Mouse (Mus musculus) E14TG2a.4 (cell line): ENCODE data around the gene Hmgcll1.

Experiments used
- H3K27me3 ChIP-seq: 2 replicates; pipeline ENCODE4 v1.6.1; 2014; ENCODE audit warnings: low read length, control low read depth; ENCODE audit not compliant: insufficient read depth
- H3K36me3 ChIP-seq: 2 replicates; pipeline ENCODE4 v1.6.1; 2014; ENCODE audit warnings: low read length, control low read depth; ENCODE audit not compliant: insufficient read depth
- H3K4me1 ChIP-seq: replicated peaks from 2 replicates; pipeline ENCODE4 v1.6.1; 2014; ENCODE audit warnings: low read depth, low read length, control low read depth
- H3K4me3 ChIP-seq: replicated peaks from 2 replicates; pipeline ENCODE4 v1.5.1; 2014; ENCODE audit warnings: mild to moderate bottlenecking, low read length
- H3K9me3 ChIP-seq: 2 replicates; pipeline ENCODE4 v1.6.1; 2014; ENCODE audit warnings: low read length, control low read depth
- CTCF ChIP-seq: conservative IDR thresholded peaks from 2 replicates; pipeline ENCODE4 v1.5.1; 2014; ENCODE audit warnings: low read length
- NANOG ChIP-seq: IDR thresholded peaks from 2 replicates; pipeline ENCODE4 v1.6.1; 2014; ENCODE audit warnings: borderline replicate concordance, low read length, mixed read lengths
- POU5F1 ChIP-seq: IDR thresholded peaks from 2 replicates; pipeline ENCODE4 v1.6.1; 2014; ENCODE audit warnings: low read length, borderline replicate concordance

Gene Hmgcll1

DNA sequence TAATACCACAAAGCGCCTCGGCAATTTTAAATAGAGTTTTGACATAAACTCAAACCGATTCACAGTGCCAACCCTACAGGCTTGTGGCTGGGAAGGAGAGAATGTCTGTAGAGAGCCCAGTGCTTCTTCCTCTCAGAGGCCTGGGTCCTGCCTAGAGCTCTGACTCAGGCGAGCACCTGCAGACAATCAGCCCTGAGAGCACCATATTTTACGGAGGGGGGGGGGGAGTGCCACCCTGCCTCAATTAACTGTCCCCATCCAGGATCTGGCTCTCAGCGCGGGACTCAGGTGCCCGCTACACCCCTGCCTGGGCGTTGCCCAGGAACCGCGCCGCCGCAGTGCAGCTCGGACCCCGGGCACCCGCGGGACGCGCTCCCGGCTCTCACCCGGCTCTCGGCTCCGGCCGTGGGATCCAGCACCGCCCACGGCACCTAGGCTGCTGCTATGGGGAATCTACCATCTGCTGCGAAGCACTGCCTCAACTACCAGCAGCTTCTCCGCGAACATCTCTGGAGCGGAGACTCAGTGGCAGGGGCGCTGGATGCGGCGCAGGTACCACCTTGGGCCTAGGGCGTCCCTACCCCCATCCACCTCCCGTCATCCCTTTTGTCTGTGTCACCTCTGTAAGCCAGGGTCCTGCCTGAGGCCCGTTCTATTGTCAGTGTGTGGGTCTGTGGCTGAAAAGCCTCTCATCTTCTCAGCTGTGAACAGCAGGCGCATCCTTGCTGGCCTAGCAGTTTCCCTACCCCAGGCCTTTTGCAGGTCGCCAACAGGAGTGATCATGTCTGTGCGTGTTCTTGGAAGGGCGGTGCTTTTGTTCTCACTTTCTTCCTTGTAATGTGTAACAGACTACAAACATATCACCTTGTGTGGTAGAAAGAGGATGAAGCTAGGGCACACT, at the start of gene Hmgcll1:
Gene Hmgcll1 (plus strand): TSS at position 225 of the 901 bp plus-strand sequence.
- Histone ChIP-seq H3K27me3 (peaks cover 18% of the 10 kb centered on the region), H3K36me3 (no peaks in the 10 kb centered on the region), H3K9me3 (no peaks in the 10 kb centered on the region), H3K4me1 (peaks cover 7% of the 10 kb centered on the region; the same call in 1 of the 2 replicates), H3K4me3 (peak within 1 kb of the TSS; percentile 80)
- TF ChIP-seq NANOG: no peak

DNA sequence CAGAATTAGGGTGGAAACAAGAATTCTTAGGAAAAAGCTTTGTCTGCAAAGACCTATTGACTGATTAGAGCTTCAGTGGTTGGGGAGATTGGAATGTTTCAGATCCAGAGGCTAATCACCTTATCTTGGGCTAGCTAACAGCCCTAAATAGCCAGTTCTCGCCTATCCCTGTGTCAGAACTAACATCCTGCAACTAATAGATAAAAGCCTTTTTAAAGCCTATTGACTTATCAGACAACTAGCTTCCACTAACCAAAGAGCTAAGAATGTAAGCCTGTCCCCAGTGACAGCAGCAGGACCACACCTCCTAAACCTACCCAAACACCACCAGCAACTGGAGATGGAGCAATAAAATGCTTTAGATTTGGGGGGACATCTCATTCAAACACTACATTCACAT, 34.6 kb upstream of the Hmgcll1 start:
- H3K4me3 ChIP-seq: no peak overlapping the region
- H3K9me3 ChIP-seq: no peaks in the 10 kb centered on the region
- H3K27me3 ChIP-seq: no peaks in the 10 kb centered on the region
- no peaks in the 10 kb centered on the region for H3K4me1 ChIP-seq
- H3K36me3 ChIP-seq: no peaks in the 10 kb centered on the region
- TF ChIP-seq NANOG (no peak), POU5F1 (no peak), CTCF (no peak)

DNA sequence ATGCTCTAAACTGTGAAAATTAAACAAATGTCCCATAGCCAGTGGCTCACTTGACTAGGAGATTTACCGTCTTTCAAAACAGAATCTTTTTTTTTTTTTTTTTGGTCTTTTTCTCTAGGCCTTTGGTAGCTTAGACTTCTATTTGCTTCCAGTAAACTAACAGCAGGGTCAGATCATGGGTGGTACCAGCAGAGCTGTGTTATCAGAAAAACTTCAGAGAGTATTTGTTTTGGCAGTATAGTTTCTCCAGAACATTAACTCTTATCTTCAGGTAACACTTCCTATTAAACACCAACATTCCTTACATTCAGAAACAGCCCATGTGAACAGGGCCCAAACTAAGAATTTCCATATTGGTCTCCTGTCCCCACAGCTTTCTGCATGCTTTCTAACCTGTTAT, 33.5 kb upstream of the Hmgcll1 start:
- no peak overlapping the region for H3K4me3 ChIP-seq

DNA sequence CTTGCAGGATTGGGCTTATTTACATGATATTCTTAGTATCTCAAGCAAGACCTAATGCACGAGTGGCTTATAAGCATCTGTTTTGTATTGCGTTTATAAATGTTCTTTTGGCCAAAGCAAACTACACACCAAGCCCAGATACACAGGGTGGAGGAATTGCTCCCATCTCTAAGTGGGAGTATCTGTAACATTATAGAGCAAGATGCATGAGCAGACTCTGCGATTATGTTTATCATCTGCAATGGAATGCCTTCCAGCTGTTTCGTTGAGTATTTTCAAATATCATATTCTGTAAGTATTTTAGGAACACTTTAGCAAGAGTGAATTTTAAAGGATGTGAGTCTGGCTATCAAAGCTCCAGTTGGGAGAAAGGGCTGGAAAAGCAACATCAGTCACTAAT, 25.2 kb upstream of the Hmgcll1 start:
- Histone ChIP-seq H3K4me3 (no peak overlapping the region), H3K4me1 (no peaks in the 10 kb centered on the region), H3K9me3 (no peaks in the 10 kb centered on the region), H3K36me3 (no peaks in the 10 kb centered on the region), H3K27me3 (no peaks in the 10 kb centered on the region)
- TF ChIP-seq CTCF: no peak
- no peak for TF ChIP-seq POU5F1
- TF ChIP-seq NANOG: no peak

More for the DNA sequence above, 33.5 kb upstream of the Hmgcll1 start:
- Histone ChIP-seq H3K4me1 (no peaks in the 10 kb centered on the region), H3K36me3 (no peaks in the 10 kb centered on the region), H3K27me3 (no peaks in the 10 kb centered on the region), H3K9me3 (no peaks in the 10 kb centered on the region)
- TF ChIP-seq NANOG: no peak
- TF ChIP-seq CTCF: no peak
- TF ChIP-seq POU5F1: no peak

DNA sequence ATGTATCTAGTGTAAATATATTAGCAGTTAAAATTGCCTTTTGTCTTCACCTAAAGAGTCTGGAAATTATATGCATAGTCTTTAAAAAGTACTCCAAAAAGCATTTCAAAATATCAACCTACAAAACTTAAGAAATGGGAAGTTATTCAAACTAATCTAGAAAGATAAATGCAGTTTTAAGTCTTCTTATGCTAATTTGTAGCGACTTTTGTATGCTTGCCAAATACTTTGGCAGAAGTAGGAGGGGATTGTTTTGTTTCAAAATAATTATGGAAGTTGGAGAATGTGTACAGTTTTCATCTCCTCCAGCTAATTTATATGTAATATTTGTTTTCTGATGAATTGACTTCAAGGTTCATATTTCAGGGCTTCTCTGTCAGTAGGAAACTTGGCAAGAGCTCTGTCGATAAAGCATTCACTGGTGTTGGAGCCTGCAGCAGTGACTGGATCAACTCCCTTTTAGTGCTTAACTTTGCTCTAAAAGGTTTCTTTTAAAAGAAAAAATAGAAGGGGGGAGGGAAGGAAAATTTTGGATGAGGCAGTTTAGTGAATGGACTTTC, 15.8 kb upstream of the Hmgcll1 start:
- TF ChIP-seq POU5F1 (no peak), CTCF (no peak), NANOG (no peak)
- Histone ChIP-seq H3K4me3 (no peak overlapping the region), H3K36me3 (no peaks in the 10 kb centered on the region), H3K9me3 (no peaks in the 10 kb centered on the region), H3K4me1 (no peaks in the 10 kb centered on the region), H3K27me3 (no peaks in the 10 kb centered on the region)

DNA sequence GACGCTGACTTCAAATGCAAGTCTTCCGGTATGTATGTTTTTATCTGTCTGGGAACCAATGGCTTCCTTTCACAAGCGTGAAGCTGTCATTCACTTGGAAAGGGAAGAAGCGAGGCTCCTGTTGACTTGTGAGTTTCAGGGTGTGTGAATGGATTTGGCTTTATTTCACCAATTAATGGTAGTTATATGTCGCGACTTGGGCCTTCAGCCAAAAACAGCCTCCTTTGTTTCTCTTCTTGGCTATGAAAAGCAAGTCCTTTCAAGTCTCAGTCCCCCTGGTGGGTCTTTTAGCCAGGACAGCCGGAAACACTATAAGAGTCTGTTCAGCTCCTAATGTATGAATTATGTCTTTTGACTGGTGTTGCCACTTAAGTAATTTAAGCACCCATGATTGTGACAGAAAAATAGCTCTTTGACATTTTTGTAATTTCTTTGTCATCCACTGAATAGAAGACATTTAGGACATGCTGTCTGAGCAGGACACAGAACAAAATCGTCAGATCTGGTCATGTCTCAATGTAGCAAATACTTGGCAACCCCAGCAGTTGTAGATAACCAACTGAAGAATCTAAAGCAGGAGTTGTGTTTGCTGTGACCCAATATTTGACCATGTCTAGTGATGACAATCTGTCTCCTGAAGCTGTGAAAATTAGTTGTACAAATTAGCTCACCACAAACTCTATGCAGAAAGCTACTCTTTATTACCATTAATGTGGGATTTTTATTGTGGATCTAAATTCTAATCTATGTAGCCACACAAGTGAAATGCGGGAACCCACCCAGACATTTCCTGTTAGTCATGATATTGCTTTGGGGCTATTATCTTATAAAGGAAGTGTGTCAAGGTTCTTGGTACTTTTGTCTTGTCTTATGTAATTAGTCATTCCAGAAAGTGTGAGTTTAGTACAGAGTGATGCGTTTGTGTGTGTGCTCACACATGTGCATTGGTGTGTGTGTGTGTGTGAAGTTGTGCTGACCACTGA, 13.5 kb upstream of the Hmgcll1 start:
- no peaks in the 10 kb centered on the region for H3K36me3 ChIP-seq
- TF ChIP-seq POU5F1 (no peak), CTCF (no peak), NANOG (no peak)
- H3K27me3 ChIP-seq: no peaks in the 10 kb centered on the region
- no peaks in the 10 kb centered on the region for H3K9me3 ChIP-seq
- H3K4me3 ChIP-seq: no peak overlapping the region
- H3K4me1 ChIP-seq: no peaks in the 10 kb centered on the region

DNA sequence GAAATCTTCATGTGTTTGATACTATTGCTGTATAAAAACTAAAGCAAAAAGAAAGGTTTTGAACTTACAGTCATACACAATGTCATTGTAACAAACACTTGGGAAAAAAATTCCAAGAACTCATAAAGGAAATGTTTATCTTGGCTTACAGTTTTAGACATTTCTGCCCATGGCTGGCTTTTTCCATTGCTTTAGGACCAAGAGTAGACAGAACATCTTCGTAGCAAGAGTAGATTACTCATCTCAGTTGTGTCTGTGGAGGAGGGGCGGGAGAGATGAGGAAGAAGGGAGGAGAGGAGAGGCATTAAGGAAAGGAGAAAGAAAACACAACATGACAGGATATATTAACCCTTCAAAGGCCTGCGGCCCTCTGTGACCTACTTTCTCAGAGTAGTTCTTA, 11.6 kb upstream of the Hmgcll1 start:
- Histone ChIP-seq H3K4me1 (no peaks in the 10 kb centered on the region), H3K9me3 (no peaks in the 10 kb centered on the region), H3K27me3 (no peaks in the 10 kb centered on the region), H3K36me3 (no peaks in the 10 kb centered on the region), H3K4me3 (no peak overlapping the region)
- TF ChIP-seq CTCF (no peak), NANOG (no peak), POU5F1 (no peak)

DNA sequence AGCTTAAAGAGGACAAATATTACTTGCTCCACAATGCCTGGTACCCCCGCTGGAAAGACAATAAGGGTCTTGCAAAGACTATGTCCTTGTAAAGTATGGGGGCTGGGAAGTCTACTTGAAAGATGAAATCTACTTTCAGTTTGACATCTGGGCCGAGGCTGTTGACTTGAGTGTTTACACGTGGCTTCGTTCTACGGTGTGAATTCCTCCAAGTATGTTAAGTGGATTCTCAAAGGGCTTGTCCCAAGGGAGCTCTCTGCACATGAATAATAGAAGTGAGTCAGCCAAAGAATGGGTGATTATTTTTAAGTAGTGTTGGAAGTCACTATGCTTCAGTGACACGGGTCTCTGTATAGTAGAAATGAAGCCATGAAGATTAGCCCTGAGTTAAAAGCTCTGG, 11.0 kb upstream of the Hmgcll1 start:
- Histone ChIP-seq H3K4me3 (no peak overlapping the region), H3K27me3 (no peaks in the 10 kb centered on the region), H3K36me3 (no peaks in the 10 kb centered on the region), H3K9me3 (no peaks in the 10 kb centered on the region), H3K4me1 (no peaks in the 10 kb centered on the region)
- no peak for TF ChIP-seq CTCF
- TF ChIP-seq POU5F1: no peak
- TF ChIP-seq NANOG: no peak
